Mouse (Mus musculus) midbrain, postnatal 0 days (tissue): Measurements from ENCODE around the gene Cdc25b. TPM values are rescaled to one million over a fixed set of nuclear protein-coding genes. Genes with fewer than 3 reads are reported as not detected.

Experiments
- ATAC-seq: fragments of 200-750 bp; cut with Nextera tagmentation; 2 replicates; pipeline ENCODE4 v1.8.0; 2017; ENCODE audit warnings: moderate number of reproducible peaks, mild to moderate bottlenecking, moderate TSS enrichment, moderate library complexity; ENCODE audit not compliant: low FRiP score
- DNase-seq: peaks from one replicate; pipeline ENCODE4 v3.0.0-alpha.2; 2015; ENCODE audit warnings: low spot score
- H3K27ac ChIP-seq: fragments of 300-500 bp; sonication (generic); 2 replicates; pipeline ENCODE4 v1.5.1; 2014; ENCODE audit warnings: low read depth, mild to moderate bottlenecking, low read length, mixed read lengths
- H3K27me3 ChIP-seq: fragments of 300-500 bp; sonication (generic); 2 replicates; pipeline ENCODE4 v1.6.1; 2014; ENCODE audit warnings: low read length, control low read depth, mixed read lengths; ENCODE audit not compliant: insufficient read depth
- H3K36me3 ChIP-seq: fragments of 300-500 bp; sonication (generic); 2 replicates; pipeline ENCODE4 v1.6.1; 2014; ENCODE audit warnings: low read length, control low read depth, mixed read lengths; ENCODE audit not compliant: insufficient read depth
- H3K4me1 ChIP-seq: fragments of 300-500 bp; sonication (generic); 2 replicates; pipeline ENCODE4 v1.6.1; 2014; ENCODE audit warnings: mild to moderate bottlenecking, control low read depth, antibody characterized with exemption, low read length, mixed read lengths; ENCODE audit not compliant: insufficient read depth
- H3K4me2 ChIP-seq: fragments of 300-500 bp; sonication (generic); 2 replicates; pipeline ENCODE4 v1.6.1; 2014; ENCODE audit warnings: low read depth, mild to moderate bottlenecking, low read length, mixed read lengths; ENCODE audit not compliant: poor library complexity, severe bottlenecking
- H3K4me3 ChIP-seq: fragments of 300-500 bp; sonication (generic); 2 replicates; pipeline ENCODE4 v1.5.1; 2014; ENCODE audit warnings: low read depth, mild to moderate bottlenecking, low read length, moderate library complexity
- H3K9ac ChIP-seq: fragments of 300-500 bp; sonication (generic); replicated peaks from 2 replicates; pipeline ENCODE4 v1.6.1; 2014; ENCODE audit warnings: mild to moderate bottlenecking, low read length, moderate library complexity, mixed read lengths; ENCODE audit not compliant: poor library complexity, severe bottlenecking
- H3K9me3 ChIP-seq: fragments of 300-500 bp; sonication (generic); 2 replicates; pipeline ENCODE4 v1.6.1; 2016; ENCODE audit warnings: low read length, control low read depth
- CTCF ChIP-seq: IDR thresholded peaks from 2 replicates; pipeline ENCODE4 v1.5.1; 2016; ENCODE audit warnings: antibody characterized with exemption, mild to moderate bottlenecking
- WGBS: fragments of 180-500 bp; shearing (Covaris S2); extraction: QIAGEN DNeasy Blood & Tissue Kit; methylation state at CpG from one replicate; pipeline ENCODE4 v1.1.7; 2014; 5-methylcytosine and 5-hydroxymethylcytosine counted together
- polyA plus RNA-seq: library from polyadenylated mRNA; unstranded; fragments of >200 nt; fragmentation: Nextera tagmentation; extraction: Ambion mirVana; gene quantifications from 2 replicates; pipeline ENCODE4 v1.2.1, GENCODE M21; 2015
- total RNA-seq: library from RNA; depleted of rRNA; stranded (reverse); fragments of >200 nt; gene quantifications from 2 replicates; pipeline ENCODE4 v1.2.3, GENCODE M21; 2014

Gene Cdc25b
- total and polyA plus RNA-seq, 2 experiments from 2014 or later: 10.0 to 15.1 TPM

DNA sequence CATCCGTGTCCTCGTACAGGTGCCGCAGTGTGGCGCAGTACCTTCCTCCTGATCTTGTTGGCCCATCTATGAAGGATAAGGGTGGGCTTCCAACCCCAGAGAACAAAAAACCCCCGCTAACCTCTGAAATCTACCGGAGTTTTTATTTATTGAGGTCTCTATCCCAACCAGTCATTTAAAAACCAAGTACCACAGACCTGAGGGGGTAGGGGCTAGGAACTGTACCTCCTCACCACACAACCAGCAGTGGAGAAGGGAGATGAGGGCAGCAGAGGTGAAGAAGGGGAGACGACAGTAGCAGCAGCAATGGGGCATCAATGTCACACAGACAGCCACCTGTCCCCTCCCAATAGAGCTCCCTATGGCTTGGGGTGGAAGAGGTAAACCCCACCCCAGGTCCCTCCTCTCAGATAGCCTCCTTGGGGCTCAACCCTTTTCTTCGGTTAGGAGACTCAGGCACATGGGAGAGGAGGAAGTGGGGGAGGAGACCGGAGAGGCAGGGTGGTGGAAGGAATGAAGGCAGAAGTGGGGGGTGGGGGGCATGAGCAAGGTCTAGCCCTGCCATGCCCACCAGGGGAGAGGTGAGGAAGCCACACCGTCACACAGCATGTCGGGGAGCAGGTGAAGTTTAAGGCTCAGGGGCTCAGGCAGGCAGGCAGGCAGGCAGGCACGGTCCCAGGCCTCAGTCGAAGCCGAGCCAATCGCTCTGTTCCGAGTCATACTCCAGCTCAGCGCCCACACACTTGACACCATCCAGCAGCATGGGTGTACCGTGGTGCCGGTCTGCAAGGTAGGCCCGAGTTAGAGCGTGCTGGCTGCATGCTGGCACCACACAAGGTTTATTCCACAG is 40.3 kb upstream of the Cdc25b start:
- Histone ChIP-seq H3K36me3 (peaks cover 59% of the 10 kb centered on the region), H3K27me3 (no peaks in the 10 kb centered on the region), H3K4me1 (no peaks in the 10 kb centered on the region), H3K9me3 (no peaks in the 10 kb centered on the region), H3K27ac (no peak overlapping the region), H3K4me2 (no peak overlapping the region), H3K4me3 (no peak overlapping the region), H3K9ac (no peak overlapping the region)
- 91% methylated on average over 21 of the region's 21 CpGs for WGBS
- ATAC-seq: no peak
- no peak for TF ChIP-seq CTCF
- no peak for DNase-seq

- Histone ChIP-seq H3K4me1 (no peaks in the 10 kb centered on the region), H3K4me2 (no peak overlapping the region), H3K9me3 (no peaks in the 10 kb centered on the region), H3K9ac (no peak overlapping the region), H3K4me3 (no peak overlapping the region), H3K27ac (no peak overlapping the region), H3K27me3 (no peaks in the 10 kb centered on the region), H3K36me3 (peaks cover 63% of the 10 kb centered on the region)
- DNase-seq (no peak), ATAC-seq (no peak)
- no peak for TF ChIP-seq CTCF
- WGBS: over 99% methylated on average over 8 of the region's 8 CpGs
These were observed 39.7 kb upstream of the Cdc25b start for GRCm38 (mm10) chr2:131147043-131147365.

GRCm38 (mm10) chr2:131148353-131149253 is 38.1 kb upstream of the Cdc25b start:
- no peak overlapping the region for H3K27ac ChIP-seq
- no peak overlapping the region for H3K4me2 ChIP-seq
- peaks cover 75% of the 10 kb centered on the region for H3K36me3 ChIP-seq
- no peaks in the 10 kb centered on the region for H3K27me3 ChIP-seq
- no peak for TF ChIP-seq CTCF
- whole genome bisulfite sequencing: 91% methylated on average over 8 of the region's 8 CpGs
- H3K9ac ChIP-seq: no peak overlapping the region
- DNase-seq (no peak), ATAC-seq (no peak)
- H3K4me3 ChIP-seq: no peak overlapping the region
- H3K4me1 ChIP-seq: no peaks in the 10 kb centered on the region
- no peaks in the 10 kb centered on the region for H3K9me3 ChIP-seq

- peaks cover 75% of the 10 kb centered on the region for H3K36me3 ChIP-seq
- no peak overlapping the region for H3K9ac ChIP-seq
- no peak for ATAC-seq
- H3K27me3 ChIP-seq: no peaks in the 10 kb centered on the region
- no peak for DNase-seq
- 94% methylated on average over 3 of the region's 3 CpGs for WGBS
- H3K4me3 ChIP-seq: no peak overlapping the region
- H3K27ac ChIP-seq: no peak overlapping the region
- H3K4me2 ChIP-seq: no peak overlapping the region
- TF ChIP-seq CTCF: no peak
- H3K9me3 ChIP-seq: no peaks in the 10 kb centered on the region
- no peaks in the 10 kb centered on the region for H3K4me1 ChIP-seq
These were observed 37.5 kb upstream of the Cdc25b start for GRCm38 (mm10) chr2:131149254-131149578.

DNA sequence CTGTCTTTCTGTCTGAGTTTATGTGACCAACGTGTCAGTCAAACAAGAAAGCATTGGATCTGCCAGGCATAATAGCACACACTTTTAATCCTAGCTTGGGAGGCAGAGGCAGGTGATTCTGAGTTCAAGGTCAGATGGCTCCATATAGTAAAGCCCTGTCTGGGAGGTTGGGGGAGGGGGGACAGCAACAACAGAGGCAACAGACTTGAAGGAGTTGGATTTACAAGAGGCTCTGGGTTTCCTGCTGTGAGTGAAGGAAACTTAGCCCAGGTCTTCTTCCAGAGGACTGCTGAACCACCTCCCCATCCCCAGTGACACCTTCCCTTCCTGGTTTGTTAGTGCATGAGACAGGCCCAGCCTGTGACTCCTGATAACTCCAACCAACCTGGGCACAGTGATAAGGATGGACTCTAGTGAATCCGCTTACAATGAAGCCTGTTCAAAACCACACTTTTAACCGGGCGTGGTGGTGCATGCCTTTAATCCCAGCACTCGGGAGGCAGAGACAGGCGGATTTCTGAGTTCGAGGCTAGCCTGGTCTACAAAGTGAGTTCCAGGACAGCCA is 34.5 kb upstream of the Cdc25b start:
- Histone ChIP-seq H3K27me3 (no peaks in the 10 kb centered on the region), H3K4me3 (no peak overlapping the region), H3K9me3 (no peaks in the 10 kb centered on the region), H3K4me1 (no peaks in the 10 kb centered on the region), H3K27ac (no peak overlapping the region), H3K36me3 (peaks cover 47% of the 10 kb centered on the region), H3K4me2 (no peak overlapping the region), H3K9ac (no peak overlapping the region)
- no peak for TF ChIP-seq CTCF
- no peak for DNase-seq
- no peak for ATAC-seq
- WGBS: 99% methylated on average over 7 of the region's 7 CpGs

DNA sequence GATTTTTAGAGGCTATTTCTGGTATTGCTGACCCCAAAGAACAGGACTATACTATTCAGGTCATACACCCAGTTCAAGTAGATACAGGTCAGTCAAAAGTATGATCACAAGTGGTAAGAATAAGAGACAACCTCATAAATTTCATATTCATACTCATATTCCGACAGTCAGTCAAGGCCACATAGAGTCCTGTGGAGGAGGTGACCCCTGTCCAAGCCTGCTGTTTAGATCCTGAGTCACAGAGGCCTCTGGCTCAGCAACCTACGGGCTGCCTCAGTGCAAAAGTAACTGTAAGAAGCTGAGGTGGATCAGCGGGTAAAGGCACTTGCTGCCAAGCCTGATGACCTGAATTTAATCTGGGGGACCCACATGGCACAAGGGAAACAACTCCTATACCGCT is 32.7 kb upstream of the Cdc25b start:
- ATAC-seq: no peak
- Histone ChIP-seq H3K27me3 (no peaks in the 10 kb centered on the region), H3K27ac (no peak overlapping the region), H3K36me3 (peaks cover 29% of the 10 kb centered on the region), H3K9ac (no peak overlapping the region), H3K4me1 (peaks cover 8% of the 10 kb centered on the region; the same call in 1 of the 2 replicates), H3K9me3 (no peaks in the 10 kb centered on the region), H3K4me3 (no peak overlapping the region), H3K4me2 (no peak overlapping the region)
- 87% methylated on average over 4 of the region's 4 CpGs for WGBS
- DNase-seq: no peak
- TF ChIP-seq CTCF: no peak
